8 mouse cellular contexts compared by ENCODE assay signal in genomic region chrX:75673586-75673919, GRCm38 (mm10).
DNase-seq lines count a peak whose midpoint lies in the region; ATAC-seq and TF ChIP-seq lines count a peak whose summit lies in the region.

No protein-coding gene starts in this region.

- no peak overlapping the region; the same call in 1 of the 2 replicates for H3K4me2 ChIP-seq in midbrain, embryonic 11.5 days
- peak overlapping the region; percentile 55 for H3K4me2 ChIP-seq in intestine, postnatal 0 days (replicated peaks; ENCODE audit: low read depth)

- no peaks in the 10 kb centered on the region for H3K4me1 ChIP-seq in cerebellum, adult 2 months (ENCODE audit: control insufficient read depth, insufficient read depth, low read length)
- no peaks in the 10 kb centered on the region for H3K4me1 ChIP-seq in midbrain, embryonic 10.5 days
- no peaks in the 10 kb centered on the region for H3K4me1 ChIP-seq in midbrain, embryonic 11.5 days (ENCODE audit: control insufficient read depth, insufficient read depth, low read length)
- no peaks in the 10 kb centered on the region for H3K4me1 ChIP-seq in intestine, postnatal 0 days (replicated peaks; ENCODE audit: control insufficient read depth, insufficient read depth, low read length)
- H3K4me1 ChIP-seq in olfactory bulb, adult 2 months (ENCODE audit: control insufficient read depth, insufficient read depth, low read length): no peaks in the 10 kb centered on the region; the same call in 1 of the 2 replicates
- H3K4me1 ChIP-seq in kidney, adult 2 months (ENCODE audit: control insufficient read depth, insufficient read depth, low read length): no peaks in the 10 kb centered on the region

- H3K4me3 ChIP-seq in cerebellum, adult 2 months (replicated peaks; ENCODE audit: insufficient read depth, low read depth, low read length): peak overlapping the region; percentile 46
- peak overlapping the region; percentile 36 for H3K4me3 ChIP-seq in midbrain, embryonic 10.5 days
- no peak overlapping the region for H3K4me3 ChIP-seq in midbrain, embryonic 11.5 days (ENCODE audit: low read depth, low read length)
- H3K4me3 ChIP-seq in intestine, postnatal 0 days (ENCODE audit: low read depth, low read length): peak overlapping the region; percentile 12; the same call in 1 of the 2 replicates
- peak overlapping the region; percentile 39 for H3K4me3 ChIP-seq in olfactory bulb, adult 2 months (ENCODE audit: insufficient read depth, low read depth, low read length)
- no peak overlapping the region for H3K4me3 ChIP-seq in kidney, adult 2 months (ENCODE audit: insufficient read depth, low read depth, low read length)

- 35% methylated on average over 13 of the region's 13 CpGs for WGBS in cerebellum, adult 2 months
- 49% methylated on average over 13 of the region's 13 CpGs for WGBS in midbrain, embryonic 10.5 days
- WGBS in midbrain, embryonic 11.5 days: 52% methylated on average over 13 of the region's 13 CpGs
- 47% methylated on average over 13 of the region's 13 CpGs for WGBS in intestine, postnatal 0 days
- 45% methylated on average over 13 of the region's 13 CpGs for WGBS in olfactory bulb, adult 2 months
- 27% methylated on average over 13 of the region's 13 CpGs for WGBS in kidney, adult 2 months

- peaks cover 28% of the 10 kb centered on the region; the same call in 1 of the 2 replicates for H3K9me3 ChIP-seq in midbrain, embryonic 10.5 days (replicated peaks)
- H3K9me3 ChIP-seq in midbrain, embryonic 11.5 days (ENCODE audit: control insufficient read depth, low read length): no peaks in the 10 kb centered on the region
- H3K9me3 ChIP-seq in intestine, postnatal 0 days (ENCODE audit: control insufficient read depth): no peaks in the 10 kb centered on the region

- H3K27me3 ChIP-seq in cerebellum, adult 2 months (ENCODE audit: control insufficient read depth, insufficient read depth, low read length): no peaks in the 10 kb centered on the region
- no peaks in the 10 kb centered on the region for H3K27me3 ChIP-seq in midbrain, embryonic 10.5 days (ENCODE audit: low read depth, poor library complexity, severe bottlenecking)
- no peaks in the 10 kb centered on the region for H3K27me3 ChIP-seq in midbrain, embryonic 11.5 days (ENCODE audit: control insufficient read depth, insufficient read depth, low read length)
- no peaks in the 10 kb centered on the region for H3K27me3 ChIP-seq in intestine, postnatal 0 days (replicated peaks; ENCODE audit: control insufficient read depth, insufficient read depth, low read length)
- H3K27me3 ChIP-seq in kidney, adult 2 months (replicated peaks; ENCODE audit: control insufficient read depth, insufficient read depth, low read length): no peaks in the 10 kb centered on the region

- no peak for TF ChIP-seq POLR2A in cerebellum, adult 2 months (IDR thresholded peaks at IDR 0.05; ENCODE audit: borderline replicate concordance, insufficient read depth, low read length)
- no peak for TF ChIP-seq POLR2A in olfactory bulb, adult 2 months (IDR thresholded peaks at IDR 0.05; ENCODE audit: insufficient read depth, low read depth, low read length)
- no peak for TF ChIP-seq POLR2A in kidney, adult 2 months (IDR thresholded peaks at IDR 0.05; ENCODE audit: low read depth, low read length)

- no peaks in the 10 kb centered on the region for H3K36me3 ChIP-seq in midbrain, embryonic 10.5 days
- H3K36me3 ChIP-seq in midbrain, embryonic 11.5 days (ENCODE audit: control insufficient read depth, insufficient read depth, low read length): no peaks in the 10 kb centered on the region
- no peaks in the 10 kb centered on the region for H3K36me3 ChIP-seq in intestine, postnatal 0 days (ENCODE audit: control insufficient read depth, insufficient read depth)
- no peaks in the 10 kb centered on the region for H3K36me3 ChIP-seq in kidney, adult 2 months (ENCODE audit: control insufficient read depth, insufficient read depth, low read length)

- DNase-seq in cerebellum, adult 2 months: no peak
- no peak for DNase-seq in cerebellum, postnatal 36 days
- DNase-seq in midbrain, embryonic 10.5 days (ENCODE audit: low spot score): no peak
- no peak for DNase-seq in midbrain, embryonic 11.5 days (ENCODE audit: low spot score, missing footprints)
- no peak for DNase-seq in spleen, postnatal 14 days (ENCODE audit: low spot score in 2 of 2)
- no peak for DNase-seq in kidney, adult 2 months

- TF ChIP-seq CTCF in cerebellum, adult 2 months (IDR thresholded peaks at IDR 0.05; ENCODE audit: borderline replicate concordance, insufficient read depth, low read depth, low read length): no peak
- TF ChIP-seq CTCF in intestine, postnatal 0 days (IDR thresholded peaks at IDR 0.05; ENCODE audit: low read depth): no peak
- no peak; the same call in 1 of the 2 replicates for TF ChIP-seq CTCF in olfactory bulb, adult 2 months (IDR thresholded peaks at IDR 0.05; ENCODE audit: insufficient read depth, low read depth, low read length)
- no peak for TF ChIP-seq CTCF in kidney, adult 2 months (conservative IDR thresholded peaks at IDR 0.05; ENCODE audit: insufficient read depth, insufficient read length, low read depth, low read length)

- no peak overlapping the region; the same call in 1 of the 2 replicates for H3K27ac ChIP-seq in cerebellum, adult 2 months (ENCODE audit: insufficient read depth, low read length)
- H3K27ac ChIP-seq in midbrain, embryonic 10.5 days (replicated peaks): peak overlapping the region; percentile 74
- H3K27ac ChIP-seq in midbrain, embryonic 11.5 days (ENCODE audit: low read depth, low read length): no peak overlapping the region
- H3K27ac ChIP-seq in intestine, postnatal 0 days (ENCODE audit: low read depth, low read length): no peak overlapping the region
- 0 out of 2 replicates have a peak overlapping the region, but pooled peaks have one; percentile 9 for H3K27ac ChIP-seq in olfactory bulb, adult 2 months (ENCODE audit: insufficient read depth, low read depth, low read length)
- H3K27ac ChIP-seq in kidney, adult 2 months (ENCODE audit: insufficient read depth, low read depth, low read length): no peak overlapping the region

- no peak overlapping the region for H3K9ac ChIP-seq in midbrain, embryonic 11.5 days (ENCODE audit: low read length)
- 0 out of 2 replicates have a peak overlapping the region, but pooled peaks have one; percentile 31 for H3K9ac ChIP-seq in intestine, postnatal 0 days (ENCODE audit: low read depth, low read length)

- no peak for ATAC-seq in midbrain, embryonic 11.5 days (ENCODE audit: low FRiP score)
- no peak for ATAC-seq in intestine, postnatal 0 days

Comparison
In these comparisons a context has a peak if more than half of its experiments do, and no peak if none do; other contexts are left out.
1. H3K27ac ChIP-seq: peak in midbrain, embryonic 10.5 days (single experiment) and olfactory bulb, adult 2 months (single experiment); none in cerebellum, adult 2 months (single experiment), midbrain, embryonic 11.5 days (single experiment), intestine, postnatal 0 days (single experiment) and kidney, adult 2 months (single experiment).
2. H3K4me3 ChIP-seq: peak in cerebellum, adult 2 months (single experiment), midbrain, embryonic 10.5 days (single experiment), intestine, postnatal 0 days (single experiment) and olfactory bulb, adult 2 months (single experiment); none in midbrain, embryonic 11.5 days (single experiment) and kidney, adult 2 months (single experiment).